Mouse (Mus musculus) heart, embryonic 14.5 days (tissue): ENCODE results near the gene P3h2. TPM values are rescaled to one million over a fixed set of nuclear protein-coding genes. Genes with fewer than 3 reads are reported as not detected.

ENCODE experiments used
- ATAC-seq: fragments of 200-750 bp; cut with Nextera tagmentation; 2 replicates; pipeline ENCODE4 v1.8.0; 2017; ENCODE audit warnings: low read depth, moderate TSS enrichment; ENCODE audit not compliant: insufficient number of reproducible peaks, insufficient read depth, low FRiP score
- H3K27ac ChIP-seq, 2 experiments: fragments of 200-500 bp in 1 of 2; fragments of 300-500 bp in 1 of 2; sonication (generic) in 1 of 2; replicated peaks in 1 of 2; 2 replicates each; pipeline ENCODE4 v1.5.1; 2012 to 2014; ENCODE audit warnings: low read depth in 2 of 2, low read length in 2 of 2, control low read depth in 1 of 2, mild to moderate bottlenecking in 1 of 2, mixed read lengths in 1 of 2; ENCODE audit not compliant: control insufficient read depth in 1 of 2, insufficient read depth in 1 of 2
- H3K27me3 ChIP-seq: fragments of 300-500 bp; sonication (generic); 2 replicates; pipeline ENCODE4 v1.6.1; 2014; ENCODE audit warnings: mild to moderate bottlenecking, low read length, control low read depth; ENCODE audit not compliant: control insufficient read depth, insufficient read depth
- H3K36me3 ChIP-seq: fragments of 300-500 bp; sonication (generic); 2 replicates; pipeline ENCODE4 v1.6.1; 2014; ENCODE audit warnings: mild to moderate bottlenecking, control low read depth, low read length, mixed read lengths; ENCODE audit not compliant: control insufficient read depth, insufficient read depth
- H3K4me1 ChIP-seq, 2 experiments: fragments of 200-500 bp in 1 of 2; fragments of 300-500 bp in 1 of 2; sonication (generic) in 1 of 2; 2 replicates each; pipeline ENCODE4 v1.6.1; 2012 to 2014; ENCODE audit warnings: low read length in 2 of 2, control low read depth in 1 of 2, mixed read lengths in 1 of 2; ENCODE audit not compliant: control insufficient read depth in 2 of 2, insufficient read depth in 2 of 2
- H3K4me2 ChIP-seq: fragments of 300-500 bp; sonication (generic); 2 replicates; pipeline ENCODE4 v1.6.1; 2014; ENCODE audit warnings: mild to moderate bottlenecking, low read length
- H3K4me3 ChIP-seq, 2 experiments: fragments of 200-500 bp in 1 of 2; fragments of 300-500 bp in 1 of 2; sonication (generic) in 1 of 2; 2 replicates each; pipeline ENCODE4 v1.5.1; 2012 to 2014; ENCODE audit warnings: low read length in 2 of 2, mild to moderate bottlenecking in 2 of 2, control low read depth in 1 of 2, low read depth in 1 of 2, moderate library complexity in 1 of 2; ENCODE audit not compliant: control insufficient read depth in 1 of 2, insufficient read depth in 1 of 2
- H3K9ac ChIP-seq: fragments of 300-500 bp; sonication (generic); 2 replicates; pipeline ENCODE4 v1.6.1; 2014; ENCODE audit warnings: mild to moderate bottlenecking, low read length
- H3K9me3 ChIP-seq: fragments of 300-500 bp; sonication (generic); 2 replicates; pipeline ENCODE4 v1.6.1; 2016; ENCODE audit warnings: low read length, control low read depth; ENCODE audit not compliant: control insufficient read depth
- WGBS: fragments of 180-500 bp; shearing (Covaris S2); extraction: QIAGEN DNeasy Blood & Tissue Kit; methylation state at CpG from one replicate; pipeline ENCODE4 v1.1.7; 2014; 5-methylcytosine and 5-hydroxymethylcytosine counted together
- polyA plus RNA-seq: library from polyadenylated mRNA; unstranded; fragments of >200 nt; fragmentation: Nextera tagmentation; extraction: Ambion mirVana; gene quantifications from 2 replicates; pipeline ENCODE4 v1.2.1, GENCODE M21; 2014

Gene P3h2
- polyA plus RNA-seq, 1 experiment from 2014 or later, result 9.5 TPM

- WGBS, result 27% methylated on average over 2 of the region's 2 CpGs
- no peak overlapping the region for H3K4me2 ChIP-seq
- H3K9me3 ChIP-seq, result no peaks in the 10 kb centered on the region
- ATAC-seq, result no peak
- no peak overlapping the region for H3K9ac ChIP-seq
- peak overlapping the region; percentile 18 to 29; a peak in 2 of 4 replicates for H3K27ac ChIP-seq
- no peaks in the 10 kb centered on the region for H3K36me3 ChIP-seq
- H3K4me1 ChIP-seq, result peaks cover 11 to 34% of the 10 kb centered on the region in 2 experiments
- H3K27me3 ChIP-seq, result no peaks in the 10 kb centered on the region
- no peak overlapping the region for H3K4me3 ChIP-seq
These were observed 20.4 kb downstream of the P3h2 start for GRCm38 (mm10) chr16:26085160-26085559.

DNA sequence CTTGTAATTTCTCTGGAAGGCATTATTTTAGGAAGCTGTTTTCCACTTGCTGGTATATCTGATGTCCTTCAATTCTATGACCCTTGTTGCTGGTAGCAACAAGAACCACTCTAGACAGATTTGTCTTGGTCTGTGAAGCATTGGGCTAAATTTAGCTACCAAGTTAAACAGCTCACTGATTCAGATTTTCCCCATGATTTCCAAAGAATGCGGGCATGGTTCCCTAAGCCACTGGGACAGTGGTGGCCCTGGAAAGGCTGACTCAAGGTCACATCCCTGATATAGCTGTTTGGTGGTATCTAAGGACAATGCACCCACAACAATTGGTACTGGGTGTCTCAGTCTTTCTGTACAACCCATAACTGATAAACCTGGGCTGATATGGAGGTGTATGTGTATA is 22.8 kb downstream of the P3h2 start:
- Histone ChIP-seq H3K27ac (peak overlapping the region; percentile 63 to 70), H3K4me3 (no peak overlapping the region), H3K36me3 (no peaks in the 10 kb centered on the region), H3K4me2 (peak overlapping the region; percentile 18), H3K27me3 (no peaks in the 10 kb centered on the region), H3K4me1 (peaks cover 20 to 55% of the 10 kb centered on the region in 2 experiments), H3K9me3 (no peaks in the 10 kb centered on the region), H3K9ac (no peak overlapping the region)
- ATAC-seq, result peak; percentile 23
- 20% methylated on average over 1 of the region's 1 CpGs for WGBS

DNA sequence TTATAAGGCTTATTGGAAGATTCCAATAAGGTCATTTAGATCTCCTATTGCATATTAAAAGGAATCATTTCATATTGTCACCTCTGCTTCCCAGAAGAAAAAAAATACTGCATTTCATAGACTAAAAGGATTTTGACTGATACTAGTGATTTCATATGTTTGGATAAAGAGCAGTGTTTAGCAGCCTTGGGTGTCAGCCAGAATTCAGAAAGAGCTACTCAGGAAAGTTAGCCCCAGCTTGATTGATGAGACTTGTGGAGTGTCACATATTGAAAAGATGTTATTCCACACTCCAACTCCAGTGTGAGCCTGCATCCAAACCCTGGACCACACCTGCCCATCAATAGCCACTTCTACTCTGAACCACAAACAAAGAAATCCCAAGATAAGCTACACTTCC is 23.2 kb downstream of the P3h2 start:
- no peak overlapping the region for H3K4me3 ChIP-seq
- H3K4me2 ChIP-seq, result peak overlapping the region; percentile 18
- peak overlapping the region; percentile 63 to 70 for H3K27ac ChIP-seq
- H3K9ac ChIP-seq, result no peak overlapping the region
- H3K4me1 ChIP-seq, result peaks cover 23 to 59% of the 10 kb centered on the region in 2 experiments
- H3K9me3 ChIP-seq, result no peaks in the 10 kb centered on the region
- no peaks in the 10 kb centered on the region for H3K27me3 ChIP-seq
- H3K36me3 ChIP-seq, result no peaks in the 10 kb centered on the region
- no peak for ATAC-seq

DNA sequence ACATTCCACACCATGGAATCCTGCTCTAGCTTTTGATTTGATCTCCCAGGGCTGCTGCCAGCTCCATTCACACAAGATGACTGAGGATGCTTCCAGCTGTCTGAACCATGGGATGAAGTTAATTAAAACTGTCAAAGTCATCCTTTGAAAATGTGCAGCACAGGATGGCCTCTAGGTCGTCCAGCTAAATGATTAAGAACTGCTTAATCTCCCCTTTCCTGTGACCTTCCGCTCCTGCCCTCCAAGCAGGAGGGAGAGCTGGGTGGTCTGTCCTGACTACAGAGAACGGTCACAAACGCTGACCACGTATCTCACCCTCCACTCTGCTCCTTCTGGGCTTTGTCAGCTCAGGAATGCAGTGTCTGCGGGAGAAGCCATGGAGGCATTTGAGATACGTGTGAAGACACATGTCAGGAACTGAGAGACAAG is 26.6 kb downstream of the P3h2 start:
- no peak overlapping the region for H3K9ac ChIP-seq
- no peak overlapping the region for H3K4me3 ChIP-seq
- 0 out of 2 replicates have a peak, but pooled peaks have one; percentile 33 for ATAC-seq
- H3K27ac ChIP-seq, result peak overlapping the region; percentile 70 to 91
- no peaks in the 10 kb centered on the region for H3K27me3 ChIP-seq
- no peaks in the 10 kb centered on the region for H3K9me3 ChIP-seq
- 4% methylated on average over 7 of the region's 7 CpGs for WGBS
- no peak overlapping the region for H3K4me2 ChIP-seq
- H3K36me3 ChIP-seq, result no peaks in the 10 kb centered on the region
- H3K4me1 ChIP-seq, result peaks cover 23 to 48% of the 10 kb centered on the region in 2 experiments

DNA sequence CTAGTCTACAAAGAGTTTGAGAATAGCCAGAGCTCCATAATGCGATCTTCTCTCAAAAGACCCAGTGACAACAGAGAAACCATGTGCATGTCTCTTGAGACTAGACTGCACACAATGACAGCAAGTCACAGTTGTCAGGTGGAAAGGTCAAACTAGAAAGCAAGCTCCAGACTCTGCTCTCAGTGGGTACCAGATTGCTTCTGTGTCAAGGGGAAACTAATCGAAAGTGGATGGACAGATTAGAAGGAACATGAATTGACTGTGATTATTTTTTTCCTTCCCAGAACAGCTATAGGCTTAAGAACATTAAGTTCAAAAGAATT is 27.5 kb downstream of the P3h2 start:
- ATAC-seq, result peak; percentile 15; the same call in 1 of the 2 replicates
- peak overlapping the region; percentile 12; the same call in 1 of the 2 replicates for H3K4me2 ChIP-seq
- peak overlapping the region; percentile 32; the same call in 1 of the 2 replicates for H3K9ac ChIP-seq
- no peaks in the 10 kb centered on the region for H3K36me3 ChIP-seq
- no peaks in the 10 kb centered on the region for H3K9me3 ChIP-seq
- WGBS, result 10% methylated on average over 2 of the region's 2 CpGs
- H3K27ac ChIP-seq, result peak overlapping the region; percentile 80 to 91
- peaks cover 20 to 47% of the 10 kb centered on the region in 2 experiments for H3K4me1 ChIP-seq
- H3K4me3 ChIP-seq, result no peak overlapping the region
- H3K27me3 ChIP-seq, result no peaks in the 10 kb centered on the region

DNA sequence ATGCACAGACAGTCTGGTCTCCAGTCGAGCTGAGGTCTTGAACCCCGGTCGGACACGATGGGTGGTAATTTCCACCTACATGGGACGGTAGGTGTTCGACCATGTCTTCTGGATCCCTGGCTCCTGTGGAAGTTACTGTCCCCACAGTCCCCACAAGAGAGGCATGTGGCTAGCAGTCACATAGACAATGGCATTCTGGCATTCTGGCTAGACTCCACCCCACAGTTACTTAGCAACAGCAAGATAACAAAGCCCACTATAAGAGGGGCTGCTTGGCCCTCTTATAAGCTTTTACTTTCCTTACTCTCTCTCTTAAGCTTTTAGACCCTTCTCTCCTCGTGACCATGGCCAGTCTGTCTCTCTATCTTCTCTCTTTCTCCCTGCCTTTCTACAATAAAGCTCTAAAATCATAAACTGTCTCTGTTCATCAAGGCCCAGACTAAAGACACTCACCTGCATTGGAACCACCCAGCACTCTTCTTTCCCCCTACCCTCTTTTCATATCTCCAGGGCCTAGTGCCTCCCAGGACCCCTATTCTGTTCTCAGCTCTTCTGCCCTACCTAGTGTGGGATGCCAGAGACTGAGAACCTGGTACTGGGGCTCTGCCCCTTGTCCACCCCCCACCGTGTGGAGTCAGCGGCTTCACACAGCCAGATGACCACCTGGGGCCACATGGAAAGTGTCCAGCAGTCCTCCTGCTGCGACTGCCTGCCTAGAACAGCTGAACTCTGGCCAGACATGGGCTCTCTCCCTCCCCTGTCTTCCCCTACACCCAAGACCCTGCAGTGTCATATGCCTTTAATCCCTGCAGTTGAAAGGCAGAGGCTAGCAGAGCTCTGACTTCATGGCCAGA is 28.1 kb downstream of the P3h2 start:
- H3K4me1 ChIP-seq, result peaks cover 19 to 41% of the 10 kb centered on the region in 2 experiments
- 45% methylated on average over 10 of the region's 10 CpGs for WGBS
- no peaks in the 10 kb centered on the region for H3K9me3 ChIP-seq
- H3K4me3 ChIP-seq, result no peak overlapping the region
- H3K27ac ChIP-seq, result peak overlapping the region; percentile 80 to 91
- ATAC-seq, result peak; percentile 18; the same call in 1 of the 2 replicates
- H3K9ac ChIP-seq, result peak overlapping the region; percentile 32; the same call in 1 of the 2 replicates
- no peaks in the 10 kb centered on the region for H3K36me3 ChIP-seq
- H3K27me3 ChIP-seq, result no peaks in the 10 kb centered on the region
- peak overlapping the region; percentile 12 for H3K4me2 ChIP-seq

- Histone ChIP-seq H3K9ac (no peak overlapping the region), H3K27me3 (no peaks in the 10 kb centered on the region), H3K27ac (no peak overlapping the region), H3K36me3 (no peaks in the 10 kb centered on the region), H3K9me3 (no peaks in the 10 kb centered on the region), H3K4me3 (no peak overlapping the region), H3K4me1 (peaks cover 15 to 30% of the 10 kb centered on the region in 2 experiments), H3K4me2 (no peak overlapping the region)
- ATAC-seq, result no peak
These were observed 30.5 kb downstream of the P3h2 start for GRCm38 (mm10) chr16:26075063-26075462.
